Mouse (Mus musculus): ENCODE measurements around the gene Luc7l3. TPM values are rescaled to one million over a fixed set of nuclear protein-coding genes. Genes with fewer than 3 reads are reported as not detected.

The Luc7l3 gene
- total and polyA plus RNA-seq, 3 experiments: 47.3 to 90.5 (median 54.7) TPM

- no peak overlapping the region; a peak in 1 of 4 replicates for H3K4me3 ChIP-seq (ENCODE audit: control insufficient read depth in 1 of 2, insufficient read depth in 1 of 2, low read depth in 2 of 2, low read length in 2 of 2)
- H3K36me3 ChIP-seq (ENCODE audit: control insufficient read depth in 1 of 2, insufficient read depth in 2 of 2, low read length in 2 of 2): peaks cover 48 to 81% of the 10 kb centered on the region in 2 experiments
Observed at GRCm38 (mm10) chr11:94316528-94316927, 5.3 kb downstream of the Luc7l3 start.

GRCm38 (mm10) chr11:94315308-94315707 is 6.5 kb downstream of the Luc7l3 start:
- no peak for DNase-seq (ENCODE audit: low read depth, low spot score)
- Histone ChIP-seq H3K79me2 (ENCODE audit: control insufficient read depth, insufficient read depth, low read length, poor library complexity) (peaks cover 97% of the 10 kb centered on the region), H3K27me3 (ENCODE audit: control insufficient read depth in 1 of 2, insufficient read depth in 2 of 2, low read length in 2 of 2) (no peaks in the 10 kb centered on the region), H3K4me3 (ENCODE audit: control insufficient read depth in 1 of 2, insufficient read depth in 1 of 2, low read depth in 2 of 2, low read length in 2 of 2) (no peak overlapping the region; a peak in 1 of 4 replicates), H3K9ac (ENCODE audit: control insufficient read depth, low read depth, low read length, poor library complexity, severe bottlenecking) (0 out of 2 replicates have a peak overlapping the region, but pooled peaks have one; percentile 15), H3K36me3 (ENCODE audit: control insufficient read depth in 1 of 2, insufficient read depth in 2 of 2, low read length in 2 of 2) (peaks cover 50 to 86% of the 10 kb centered on the region in 2 experiments), H3K27ac (ENCODE audit: control insufficient read depth, low read depth, low read length) (no peak overlapping the region), H3K4me1 (ENCODE audit: control insufficient read depth in 1 of 2, insufficient read depth in 2 of 2, low read length in 2 of 2) (peaks cover 48 to 62% of the 10 kb centered on the region in 2 experiments), H3K9me3 (replicated peaks; ENCODE audit: insufficient read depth, low read length) (no peaks in the 10 kb centered on the region)
- TF ChIP-seq CTCF (IDR thresholded peaks at IDR 0.05 in 2 of 3, conservative IDR thresholded peaks at IDR 0.05 in 1 of 3; ENCODE audit: control insufficient read depth in 1 of 3, insufficient read depth in 1 of 3, low read depth in 2 of 3, low read length in 3 of 3, poor library complexity in 1 of 3, severe bottlenecking in 1 of 3) (no peak), SIN3A (IDR thresholded peaks at IDR 0.05; ENCODE audit: low read length) (0 out of 2 replicates have a peak, but pooled peaks have one; percentile 9)

More at GRCm38 (mm10) chr11:94316528-94316927, 5.3 kb downstream of the Luc7l3 start:
- Histone ChIP-seq H3K4me1 (ENCODE audit: control insufficient read depth in 1 of 2, insufficient read depth in 2 of 2, low read length in 2 of 2) (peaks cover 48 to 62% of the 10 kb centered on the region in 2 experiments), H3K9me3 (replicated peaks; ENCODE audit: insufficient read depth, low read length) (no peaks in the 10 kb centered on the region), H3K79me2 (ENCODE audit: control insufficient read depth, insufficient read depth, low read length, poor library complexity) (peaks cover 97% of the 10 kb centered on the region), H3K27me3 (ENCODE audit: control insufficient read depth in 1 of 2, insufficient read depth in 2 of 2, low read length in 2 of 2) (no peaks in the 10 kb centered on the region), H3K27ac (ENCODE audit: control insufficient read depth, low read depth, low read length) (no peak overlapping the region), H3K9ac (ENCODE audit: control insufficient read depth, low read depth, low read length, poor library complexity, severe bottlenecking) (peak overlapping the region; percentile 19)
- TF ChIP-seq ETS1 (IDR thresholded peaks at IDR 0.05; ENCODE audit: low read depth, low read length) (no peak), BHLHE40 (IDR thresholded peaks at IDR 0.05; ENCODE audit: borderline replicate concordance, low read depth, low read length) (no peak), UBTF (IDR thresholded peaks at IDR 0.05; ENCODE audit: borderline replicate concordance, insufficient read depth, low read depth, low read length) (no peak), USF1 (IDR thresholded peaks at IDR 0.05; ENCODE audit: low read depth, low read length) (no peak), RCOR1 (IDR thresholded peaks at IDR 0.05; ENCODE audit: low read depth, low read length) (no peak), NRF1 (IDR thresholded peaks at IDR 0.05; ENCODE audit: insufficient read depth, low read depth, low read length, poor library complexity, severe bottlenecking) (no peak), GABPA (IDR thresholded peaks at IDR 0.05; ENCODE audit: low read depth, low read length) (no peak)
- no peak for DNase-seq (ENCODE audit: low read depth, low spot score)

- Histone ChIP-seq H3K36me3 (ENCODE audit: control insufficient read depth in 1 of 2, insufficient read depth in 2 of 2, low read length in 2 of 2) (peaks cover 50 to 75% of the 10 kb centered on the region in 2 experiments), H3K27me3 (ENCODE audit: control insufficient read depth in 1 of 2, insufficient read depth in 2 of 2, low read length in 2 of 2) (no peaks in the 10 kb centered on the region), H3K27ac (ENCODE audit: control insufficient read depth, low read depth, low read length) (no peak overlapping the region), H3K9me3 (replicated peaks; ENCODE audit: insufficient read depth, low read length) (no peaks in the 10 kb centered on the region), H3K9ac (ENCODE audit: control insufficient read depth, low read depth, low read length, poor library complexity, severe bottlenecking) (no peak overlapping the region; the same call in 1 of the 2 replicates), H3K4me3 (ENCODE audit: control insufficient read depth in 1 of 2, insufficient read depth in 1 of 2, low read depth in 2 of 2, low read length in 2 of 2) (no peak overlapping the region), H3K4me1 (ENCODE audit: control insufficient read depth in 1 of 2, insufficient read depth in 2 of 2, low read length in 2 of 2) (peaks cover 40 to 54% of the 10 kb centered on the region in 2 experiments), H3K79me2 (ENCODE audit: control insufficient read depth, insufficient read depth, low read length, poor library complexity) (peaks cover 93% of the 10 kb centered on the region)
- TF ChIP-seq EP300 (IDR thresholded peaks at IDR 0.05; ENCODE audit: low read depth in 1 of 2, low read length in 2 of 2): peak in 1 of 2 experiments; percentile 13; a peak in 3 of 4 replicates
- no peak for TF ChIP-seq MAFK (IDR thresholded peaks at IDR 0.05; ENCODE audit: borderline replicate concordance, low read depth, low read length)
- peak; percentile 70 for TF ChIP-seq GATA1 (IDR thresholded peaks at IDR 0.05; ENCODE audit: low read depth, low read length)
- 0 out of 2 replicates have a peak, but pooled peaks have one; percentile 39 for TF ChIP-seq HCFC1 (IDR thresholded peaks at IDR 0.05; ENCODE audit: low read depth, low read length)
- no peak for TF ChIP-seq NRF1 (IDR thresholded peaks at IDR 0.05; ENCODE audit: insufficient read depth, low read depth, low read length, poor library complexity, severe bottlenecking)
- no peak for TF ChIP-seq TAL1 (IDR thresholded peaks at IDR 0.05; ENCODE audit: low read length)
- no peak for TF ChIP-seq BHLHE40 (IDR thresholded peaks at IDR 0.05; ENCODE audit: borderline replicate concordance, low read depth, low read length)
- no peak for TF ChIP-seq E2F4 (IDR thresholded peaks at IDR 0.05; ENCODE audit: borderline replicate concordance, low read depth, low read length)
- no peak for TF ChIP-seq USF1 (IDR thresholded peaks at IDR 0.05; ENCODE audit: low read depth, low read length)
- peak; percentile 26 for TF ChIP-seq TCF12 (IDR thresholded peaks at IDR 0.05; ENCODE audit: low read depth, low read length)
- 0 out of 2 replicates have a peak, but pooled peaks have one; percentile 34 for TF ChIP-seq MXI1 (IDR thresholded peaks at IDR 0.05; ENCODE audit: low read depth, low read length)
- peak; percentile 86; the same call in 1 of the 2 replicates for TF ChIP-seq CHD1 (IDR thresholded peaks at IDR 0.05; ENCODE audit: low read depth, low read length)
- TF ChIP-seq KAT2A (conservative IDR thresholded peaks at IDR 0.05; ENCODE audit: low read depth, low read length): no peak
- peak; percentile 57 for TF ChIP-seq SIN3A (IDR thresholded peaks at IDR 0.05; ENCODE audit: low read length)
- peak; percentile 8; the same call in 1 of the 2 replicates for TF ChIP-seq ETS1 (IDR thresholded peaks at IDR 0.05; ENCODE audit: low read depth, low read length)
- TF ChIP-seq ZNF384 (IDR thresholded peaks at IDR 0.05; ENCODE audit: low read depth, low read length): peak; percentile 86
- DNase-seq (ENCODE audit: low read depth, low spot score): peak; percentile 37
Observed at GRCm38 (mm10) chr11:94314098-94314652, 7.6 kb downstream of the Luc7l3 start.

Data from MEL (cell line).